15 mouse cellular contexts compared by ENCODE assay signal in genomic region chr16:89954525-89954924, GRCm38 (mm10).
DNase-seq lines count a peak whose midpoint lies in the region; ATAC-seq and TF ChIP-seq lines count a peak whose summit lies in the region.
"Had no signal": no experiment of that assay in that cellular context is flagged by ENCODE, and none has a peak within 500 bp of the region (broad histone marks: within the 10 kb centered on the region; RNA-seq: fewer than 3 reads in every experiment).

No protein-coding gene starts in this region.

- ATAC-seq in embryonic facial prominence, embryonic 14.5 days (ENCODE audit: low read depth) = peak; percentile 82
- no peak for ATAC-seq in megakaryocyte progenitor cell, adult 5-6 weeks (replicated peaks; ENCODE audit: poor library complexity)

- no peaks in the 10 kb centered on the region for H3K9me3 ChIP-seq in embryonic facial prominence, embryonic 14.5 days (ENCODE audit: control insufficient read depth, low read length)
- H3K9me3 ChIP-seq: neural tube, embryonic 12.5 days had no signal

- WGBS in embryonic facial prominence, embryonic 14.5 days = 48% methylated on average over 8 of the region's 8 CpGs
- 95% methylated on average over 8 of the region's 8 CpGs for WGBS in thymus, adult 2 months

- H3K27ac ChIP-seq in embryonic facial prominence, embryonic 14.5 days (replicated peaks; ENCODE audit: low read depth, low read length) = 0 out of 2 replicates have a peak overlapping the region, but pooled peaks have one; percentile 59
- H3K27ac ChIP-seq in thymus, adult 2 months (ENCODE audit: control insufficient read depth, insufficient read depth, low read length) = no peak overlapping the region
- H3K27ac ChIP-seq: neural tube, embryonic 12.5 days had no signal

- no peak overlapping the region for H3K9ac ChIP-seq in embryonic facial prominence, embryonic 14.5 days (ENCODE audit: low read depth, low read length)
- H3K9ac ChIP-seq: neural tube, embryonic 12.5 days had no signal

- H3K4me2 ChIP-seq in embryonic facial prominence, embryonic 14.5 days (ENCODE audit: low read depth, low read length) = no peak overlapping the region; the same call in 1 of the 2 replicates
- H3K4me2 ChIP-seq: neural tube, embryonic 12.5 days had no signal

- peaks cover 39% of the 10 kb centered on the region for H3K4me1 ChIP-seq in embryonic facial prominence, embryonic 14.5 days (ENCODE audit: control insufficient read depth, insufficient read depth, low read length)
- peaks cover 4% of the 10 kb centered on the region for H3K4me1 ChIP-seq in thymus, adult 2 months (replicated peaks; ENCODE audit: control insufficient read depth, insufficient read depth, low read length)

- H3K36me3 ChIP-seq in embryonic facial prominence, embryonic 14.5 days (ENCODE audit: control insufficient read depth, insufficient read depth, low read length) = no peaks in the 10 kb centered on the region
- no peaks in the 10 kb centered on the region for H3K36me3 ChIP-seq in thymus, adult 2 months (ENCODE audit: control insufficient read depth, insufficient read depth, low read length)

- TF ChIP-seq POLR2A in thymus, adult 2 months (IDR thresholded peaks at IDR 0.05; ENCODE audit: control insufficient read depth, extremely low read depth, insufficient read depth, low read length, poor library complexity) = no peak

- no peak for TF ChIP-seq CTCF in thymus, adult 2 months (IDR thresholded peaks at IDR 0.05; ENCODE audit: borderline replicate concordance, control insufficient read depth, extremely low read depth, insufficient read depth, low read length, poor library complexity)

- peak; percentile 71 for DNase-seq in heart, adult 11 months
- no peak for DNase-seq in heart, postnatal 36 days
- peak; percentile 85 for DNase-seq in embryonic facial prominence, embryonic 14.5 days (ENCODE audit: low spot score)
- DNase-seq in kidney, postnatal 14 days = peak; percentile 47
- DNase-seq in lung, postnatal 25 days (ENCODE audit: low spot score) = peak; percentile 43
- no peak for DNase-seq in thymus, adult 2 months
- DNase-seq in left cerebral cortex, adult 18-20 months (ENCODE audit: low spot score in 2 of 2) = no peak
- DNase-seq: adrenal gland, postnatal 14 days; cerebellum, adult 9-11 months; left cerebral cortex, postnatal 4 days; right cerebral cortex, postnatal 4 days; thymus, postnatal 4 days had no signal

- no peak overlapping the region for H3K4me3 ChIP-seq in embryonic facial prominence, embryonic 14.5 days (ENCODE audit: low read depth, low read length)
- no peak overlapping the region for H3K4me3 ChIP-seq in thymus, adult 2 months (ENCODE audit: control insufficient read depth, insufficient read depth, low read length)
- H3K4me3 ChIP-seq: megakaryocyte, embryonic 14.5 days; neural tube, embryonic 12.5 days had no signal

- intact Hi-C loops in heart, postnatal 36 days (cut with DNase I) = no loop called here

- H3K27me3 ChIP-seq in embryonic facial prominence, embryonic 14.5 days (replicated peaks; ENCODE audit: control insufficient read depth, insufficient read depth, low read length) = no peaks in the 10 kb centered on the region
- H3K27me3 ChIP-seq in thymus, adult 2 months (ENCODE audit: control insufficient read depth, insufficient read depth, low read length) = no peaks in the 10 kb centered on the region
- H3K27me3 ChIP-seq: neural tube, embryonic 12.5 days had no signal

Comparison
In these comparisons a context has a peak if more than half of its experiments do, and no peak if none do; other contexts are left out.
1. DNase-seq: peak in heart, adult 11 months (single experiment), embryonic facial prominence, embryonic 14.5 days (single experiment), kidney, postnatal 14 days (single experiment) and lung, postnatal 25 days (single experiment); none in heart, postnatal 36 days (0 of 2), thymus, adult 2 months (single experiment) and left cerebral cortex, adult 18-20 months (0 of 2).